Mouse (Mus musculus): ENCODE measurements around the gene Thoc3.

DNA sequence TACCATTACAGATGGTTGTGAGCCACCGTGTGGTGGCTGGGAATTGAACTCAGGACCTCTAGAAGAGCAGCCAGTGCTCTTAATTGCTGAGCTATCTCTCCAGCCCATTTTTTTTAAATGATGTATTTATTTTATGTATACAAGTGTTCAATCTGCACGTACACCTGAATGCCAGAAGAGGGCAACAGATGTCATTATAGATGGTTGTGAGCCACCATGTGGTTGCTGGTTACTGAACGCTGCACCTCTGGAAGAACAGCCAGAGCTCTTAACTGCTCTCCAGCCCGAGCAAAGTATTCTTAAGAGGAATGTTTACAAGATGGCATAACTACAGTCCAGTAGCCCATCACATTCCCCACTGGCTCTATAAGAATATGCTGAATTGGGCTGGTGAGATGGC, 3.3 kb upstream of the Thoc3 start:
- no peak for TF ChIP-seq POLR2A (IDR thresholded peaks at IDR 0.05; ENCODE audit: extremely low read depth, insufficient read depth, low read length)
- TF ChIP-seq CTCF (IDR thresholded peaks at IDR 0.05; ENCODE audit: extremely low read depth, insufficient read depth, low read length): no peak
